Mouse (Mus musculus): ENCODE data around the gene Ninj1.

- no peak for TF ChIP-seq CTCF (IDR thresholded peaks at IDR 0.05; ENCODE audit: low read depth)
- no peak for TF ChIP-seq EP300 (IDR thresholded peaks at IDR 0.05; ENCODE audit: low read depth)
Measured at GRCm38 (mm10) chr13:49140567-49140966, 46.7 kb upstream of the Ninj1 start.
